Comparison of ENCODE assay signal across 22 mouse cellular contexts in genomic region chr11:70897680-70898079, GRCm38 (mm10). TPM values are rescaled to one million over a fixed set of nuclear protein-coding genes. Genes with fewer than 3 reads are reported as not detected.
A peak's percentile ranks its signal among the peaks of the same experiment; 100 is the strongest.
DNase-seq lines count a peak whose midpoint lies in the region; ATAC-seq and TF ChIP-seq lines count a peak whose summit lies in the region.
"Had no signal": no experiment of that assay in that cellular context is flagged by ENCODE, and none has a peak within 500 bp of the region (broad histone marks: within the 10 kb centered on the region; RNA-seq: fewer than 3 reads in every experiment).

No protein-coding gene starts in this region.

- H3K4me3 ChIP-seq in lung, embryonic 16.5 days (ENCODE audit: low read length), result no peak overlapping the region
- H3K4me3 ChIP-seq in hindbrain, embryonic 16.5 days (ENCODE audit: low read length), result no peak overlapping the region
- H3K4me3 ChIP-seq in liver, postnatal 0 days (ENCODE audit: low read depth, low read length), result no peak overlapping the region
- no peak overlapping the region for H3K4me3 ChIP-seq in liver, embryonic 11.5 days (ENCODE audit: low read depth, low read length)
- H3K4me3 ChIP-seq: embryonic facial prominence, embryonic 10.5 days; forebrain, embryonic 13.5 days; heart, embryonic 10.5 days; hindbrain, embryonic 10.5 days; limb, embryonic 10.5 days; midbrain, embryonic 13.5 days; neural tube, embryonic 12.5 days; stomach, embryonic 15.5 days had no signal

- peaks cover 17% of the 10 kb centered on the region for H3K36me3 ChIP-seq in lung, embryonic 16.5 days (ENCODE audit: control insufficient read depth, insufficient read depth, low read length)
- H3K36me3 ChIP-seq in hindbrain, embryonic 16.5 days (ENCODE audit: control insufficient read depth, insufficient read depth, low read length), result peaks cover 19% of the 10 kb centered on the region
- peaks cover 35% of the 10 kb centered on the region for H3K36me3 ChIP-seq in liver, postnatal 0 days (replicated peaks; ENCODE audit: insufficient read depth, low read length)
- H3K36me3 ChIP-seq in liver, embryonic 11.5 days (ENCODE audit: control insufficient read depth, insufficient read depth, low read length), result peaks cover 23% of the 10 kb centered on the region

- no peak overlapping the region for H3K4me2 ChIP-seq in lung, embryonic 16.5 days (ENCODE audit: low read depth, low read length)
- H3K4me2 ChIP-seq in hindbrain, embryonic 16.5 days (ENCODE audit: low read length), result no peak overlapping the region
- H3K4me2 ChIP-seq in liver, postnatal 0 days (ENCODE audit: low read depth, low read length), result no peak overlapping the region
- H3K4me2 ChIP-seq in liver, embryonic 11.5 days, result no peak overlapping the region
- H3K4me2 ChIP-seq: forebrain, embryonic 13.5 days; midbrain, embryonic 13.5 days; neural tube, embryonic 12.5 days; stomach, embryonic 15.5 days had no signal

- ATAC-seq in lung, embryonic 16.5 days (ENCODE audit: low read depth), result 0 out of 2 replicates have a peak, but pooled peaks have one; percentile 7
- ATAC-seq in megakaryocyte, adult 5-6 weeks (ENCODE audit: poor library complexity, severe bottlenecking), result peak; percentile 30; the same call in 1 of the 2 replicates
- ATAC-seq in hindbrain, embryonic 16.5 days, result no peak
- no peak for ATAC-seq in liver, postnatal 0 days
- no peak for ATAC-seq in liver, embryonic 11.5 days (replicated peaks; ENCODE audit: low FRiP score)
- ATAC-seq: forebrain, embryonic 13.5 days; midbrain, embryonic 13.5 days had no signal

- TF ChIP-seq EP300 in liver, postnatal 0 days (IDR thresholded peaks at IDR 0.05; ENCODE audit: low read depth), result no peak

- H3K4me1 ChIP-seq in lung, embryonic 16.5 days (replicated peaks; ENCODE audit: control insufficient read depth, insufficient read depth, low read length), result no peaks in the 10 kb centered on the region
- H3K4me1 ChIP-seq in hindbrain, embryonic 16.5 days (ENCODE audit: control insufficient read depth, insufficient read depth, low read depth, low read length), result no peaks in the 10 kb centered on the region
- no peaks in the 10 kb centered on the region for H3K4me1 ChIP-seq in liver, postnatal 0 days (ENCODE audit: insufficient read depth)
- no peaks in the 10 kb centered on the region for H3K4me1 ChIP-seq in liver, embryonic 11.5 days (replicated peaks; ENCODE audit: control insufficient read depth, insufficient read depth, low read length)
- H3K4me1 ChIP-seq: embryonic facial prominence, embryonic 10.5 days; forebrain, embryonic 13.5 days; heart, embryonic 10.5 days; hindbrain, embryonic 10.5 days; limb, embryonic 10.5 days; midbrain, embryonic 13.5 days; neural tube, embryonic 12.5 days; stomach, embryonic 15.5 days had no signal

- peak overlapping the region; percentile 59 for H3K27ac ChIP-seq in lung, embryonic 16.5 days (ENCODE audit: low read length)
- H3K27ac ChIP-seq in hindbrain, embryonic 16.5 days (ENCODE audit: low read depth, low read length), result no peak overlapping the region
- no peak overlapping the region for H3K27ac ChIP-seq in liver, postnatal 0 days (ENCODE audit: low read depth)
- no peak overlapping the region for H3K27ac ChIP-seq in liver, embryonic 11.5 days (ENCODE audit: low read depth, low read length)
- H3K27ac ChIP-seq: embryonic facial prominence, embryonic 10.5 days; forebrain, embryonic 13.5 days; heart, embryonic 10.5 days; hindbrain, embryonic 10.5 days; kidney, postnatal 0 days; limb, embryonic 10.5 days; midbrain, embryonic 13.5 days; neural tube, embryonic 12.5 days; stomach, embryonic 15.5 days had no signal

- WGBS in lung, embryonic 16.5 days, result 68% methylated on average over 3 of the region's 3 CpGs
- WGBS in hindbrain, embryonic 16.5 days, result 93% methylated on average over 3 of the region's 3 CpGs
- 60% methylated on average over 3 of the region's 3 CpGs for WGBS in liver, postnatal 0 days (ENCODE audit: insufficient replicate concordance)
- WGBS in liver, embryonic 11.5 days, result 77% methylated on average over 3 of the region's 3 CpGs

- H3K9me3 ChIP-seq in lung, embryonic 16.5 days (ENCODE audit: control insufficient read depth, low read length), result no peaks in the 10 kb centered on the region
- H3K9me3 ChIP-seq in hindbrain, embryonic 16.5 days (ENCODE audit: control insufficient read depth, low read length), result no peaks in the 10 kb centered on the region
- H3K9me3 ChIP-seq in liver, postnatal 0 days (ENCODE audit: low read length), result no peaks in the 10 kb centered on the region
- H3K9me3 ChIP-seq in liver, embryonic 11.5 days (ENCODE audit: control insufficient read depth, low read length), result peaks cover 2% of the 10 kb centered on the region; the same call in 1 of the 2 replicates
- H3K9me3 ChIP-seq: forebrain, embryonic 13.5 days; heart, embryonic 10.5 days; hindbrain, embryonic 10.5 days; limb, embryonic 10.5 days; midbrain, embryonic 13.5 days; neural tube, embryonic 12.5 days; stomach, embryonic 15.5 days had no signal

- peak; percentile 32 for DNase-seq in 416B (ENCODE audit: low read depth)
- peak; percentile 88 for DNase-seq in A20 (ENCODE audit: low read depth, low spot score)
- no peak for DNase-seq in liver, postnatal 0 days
- DNase-seq in liver, embryonic 11.5 days (ENCODE audit: low spot score), result no peak
- DNase-seq: adrenal gland, postnatal 25 days; cerebellum, adult 11-12 months; gastrocnemius, postnatal 25 days; kidney, adult 11 months; right cerebral cortex, postnatal 4 days; thymus, adult 18-20 months had no signal

- H3K27me3 ChIP-seq in lung, embryonic 16.5 days (ENCODE audit: control insufficient read depth, insufficient read depth, low read depth, low read length), result no peaks in the 10 kb centered on the region
- H3K27me3 ChIP-seq in hindbrain, embryonic 16.5 days (replicated peaks; ENCODE audit: control insufficient read depth, insufficient read depth, low read length), result no peaks in the 10 kb centered on the region
- no peaks in the 10 kb centered on the region for H3K27me3 ChIP-seq in liver, postnatal 0 days (ENCODE audit: insufficient read depth, low read length)
- no peaks in the 10 kb centered on the region for H3K27me3 ChIP-seq in liver, embryonic 11.5 days (replicated peaks; ENCODE audit: control insufficient read depth, insufficient read depth, low read length)
- H3K27me3 ChIP-seq: forebrain, embryonic 13.5 days; midbrain, embryonic 13.5 days; neural tube, embryonic 12.5 days; stomach, embryonic 15.5 days had no signal

- no peak for TF ChIP-seq CTCF in liver, postnatal 0 days (IDR thresholded peaks at IDR 0.05; ENCODE audit: low read depth)

- H3K9ac ChIP-seq in lung, embryonic 16.5 days (ENCODE audit: low read length), result no peak overlapping the region
- no peak overlapping the region for H3K9ac ChIP-seq in hindbrain, embryonic 16.5 days (ENCODE audit: low read depth, low read length)
- no peak overlapping the region for H3K9ac ChIP-seq in liver, postnatal 0 days (replicated peaks)
- H3K9ac ChIP-seq in liver, embryonic 11.5 days (ENCODE audit: low read depth, low read length), result no peak overlapping the region
- H3K9ac ChIP-seq: forebrain, embryonic 13.5 days; midbrain, embryonic 13.5 days; neural tube, embryonic 12.5 days; stomach, embryonic 15.5 days had no signal

RNA-seq across cellular contexts. Expression of gene Rabep1, which starts 53.1 kb away (rescaled TPM):
- 30.0 and 30.2 TPM in 2 replicates for polyA plus RNA-seq in lung, embryonic 16.5 days (2015; fragmentation: Nextera tagmentation; extraction: Ambion mirVana)
- 18.6 and 18.9 TPM in 2 replicates for total RNA-seq in megakaryocyte, adult 5-6 weeks (2015)
- 47.8 and 55.9 TPM in 2 replicates for total RNA-seq in megakaryocyte, adult 5-6 weeks (2017)
- 77.1 and 88.1 TPM in 2 replicates for polyA plus RNA-seq in hindbrain, embryonic 16.5 days (2015; fragmentation: Nextera tagmentation; extraction: Ambion mirVana)
- 18.3 and 18.5 TPM in 2 replicates for polyA plus RNA-seq in liver, postnatal 0 days (2015; fragmentation: Nextera tagmentation; extraction: Ambion mirVana)
- polyA plus RNA-seq in liver, embryonic 11.5 days (2014; fragmentation: Nextera tagmentation; extraction: Ambion mirVana), result 25.7 and 28.9 TPM in 2 replicates

Comparison
In these comparisons a context has a peak if more than half of its experiments do, and no peak if none do; other contexts are left out.
1. DNase-seq: peak in 416B (single experiment) and A20 (single experiment); none in liver, postnatal 0 days (single experiment) and liver, embryonic 11.5 days (single experiment).
2. ATAC-seq: peak in lung, embryonic 16.5 days (single experiment) and megakaryocyte, adult 5-6 weeks (single experiment); none in hindbrain, embryonic 16.5 days (single experiment), liver, postnatal 0 days (single experiment) and liver, embryonic 11.5 days (single experiment).